Mouse (Mus musculus) heart, embryonic 14.5 days (tissue): ENCODE measurements around the gene Med27. TPM values are rescaled to one million over a fixed set of nuclear protein-coding genes. Genes with fewer than 3 reads are reported as not detected.

ENCODE experiments used
- ATAC-seq: fragments of 200-750 bp; cut with Nextera tagmentation; 2 replicates; pipeline ENCODE4 v1.8.0; 2017; ENCODE audit warnings: low read depth, moderate TSS enrichment; ENCODE audit not compliant: insufficient number of reproducible peaks, insufficient read depth, low FRiP score
- H3K27ac ChIP-seq, 2 experiments: fragments of 200-500 bp in 1 of 2; fragments of 300-500 bp in 1 of 2; sonication (generic) in 1 of 2; replicated peaks in 1 of 2; 2 replicates each; pipeline ENCODE4 v1.5.1; 2012 to 2014; ENCODE audit warnings: low read depth in 2 of 2, low read length in 2 of 2, control low read depth in 1 of 2, mild to moderate bottlenecking in 1 of 2, mixed read lengths in 1 of 2; ENCODE audit not compliant: control insufficient read depth in 1 of 2, insufficient read depth in 1 of 2
- H3K27me3 ChIP-seq: fragments of 300-500 bp; sonication (generic); 2 replicates; pipeline ENCODE4 v1.6.1; 2014; ENCODE audit warnings: mild to moderate bottlenecking, low read length, control low read depth; ENCODE audit not compliant: control insufficient read depth, insufficient read depth
- H3K36me3 ChIP-seq: fragments of 300-500 bp; sonication (generic); 2 replicates; pipeline ENCODE4 v1.6.1; 2014; ENCODE audit warnings: mild to moderate bottlenecking, control low read depth, low read length, mixed read lengths; ENCODE audit not compliant: control insufficient read depth, insufficient read depth
- H3K4me1 ChIP-seq, 2 experiments: fragments of 200-500 bp in 1 of 2; fragments of 300-500 bp in 1 of 2; sonication (generic) in 1 of 2; 2 replicates each; pipeline ENCODE4 v1.6.1; 2012 to 2014; ENCODE audit warnings: low read length in 2 of 2, control low read depth in 1 of 2, mixed read lengths in 1 of 2; ENCODE audit not compliant: control insufficient read depth in 2 of 2, insufficient read depth in 2 of 2
- H3K4me2 ChIP-seq: fragments of 300-500 bp; sonication (generic); 2 replicates; pipeline ENCODE4 v1.6.1; 2014; ENCODE audit warnings: mild to moderate bottlenecking, low read length
- H3K4me3 ChIP-seq, 2 experiments: fragments of 200-500 bp in 1 of 2; fragments of 300-500 bp in 1 of 2; sonication (generic) in 1 of 2; 2 replicates each; pipeline ENCODE4 v1.5.1; 2012 to 2014; ENCODE audit warnings: low read length in 2 of 2, mild to moderate bottlenecking in 2 of 2, control low read depth in 1 of 2, low read depth in 1 of 2, moderate library complexity in 1 of 2; ENCODE audit not compliant: control insufficient read depth in 1 of 2, insufficient read depth in 1 of 2
- H3K9ac ChIP-seq: fragments of 300-500 bp; sonication (generic); 2 replicates; pipeline ENCODE4 v1.6.1; 2014; ENCODE audit warnings: mild to moderate bottlenecking, low read length
- H3K9me3 ChIP-seq: fragments of 300-500 bp; sonication (generic); 2 replicates; pipeline ENCODE4 v1.6.1; 2016; ENCODE audit warnings: low read length, control low read depth; ENCODE audit not compliant: control insufficient read depth
- WGBS: fragments of 180-500 bp; shearing (Covaris S2); extraction: QIAGEN DNeasy Blood & Tissue Kit; methylation state at CpG from one replicate; pipeline ENCODE4 v1.1.7; 2014; 5-methylcytosine and 5-hydroxymethylcytosine counted together
- polyA plus RNA-seq: library from polyadenylated mRNA; unstranded; fragments of >200 nt; fragmentation: Nextera tagmentation; extraction: Ambion mirVana; gene quantifications from 2 replicates; pipeline ENCODE4 v1.2.1, GENCODE M21; 2014

Gene Med27
- polyA plus RNA-seq, 1 experiment from 2014 or later: 34.5 TPM

- no peaks in the 10 kb centered on the region for H3K9me3 ChIP-seq
- H3K9ac ChIP-seq: no peak overlapping the region
- ATAC-seq: no peak
- no peak overlapping the region for H3K4me2 ChIP-seq
- no peaks in the 10 kb centered on the region for H3K27me3 ChIP-seq
- peaks cover 21 to 30% of the 10 kb centered on the region in 2 experiments for H3K4me1 ChIP-seq
- 69% methylated on average over 5 of the region's 5 CpGs for WGBS
- H3K27ac ChIP-seq: no peak overlapping the region
- H3K4me3 ChIP-seq: no peak overlapping the region
- H3K36me3 ChIP-seq: no peaks in the 10 kb centered on the region
These were observed 90.5 kb downstream of the Med27 start for GRCm38 (mm10) chr2:29437111-29437510.

GRCm38 (mm10) chr2:29437861-29438529 is 91.4 kb downstream of the Med27 start:
- WGBS: 89% methylated on average over 4 of the region's 4 CpGs
- no peak for ATAC-seq
- no peak overlapping the region for H3K9ac ChIP-seq
- no peaks in the 10 kb centered on the region for H3K27me3 ChIP-seq
- H3K4me2 ChIP-seq: no peak overlapping the region
- no peak overlapping the region for H3K27ac ChIP-seq
- no peak overlapping the region for H3K4me3 ChIP-seq
- peaks cover 19 to 21% of the 10 kb centered on the region in 2 experiments for H3K4me1 ChIP-seq
- H3K9me3 ChIP-seq: no peaks in the 10 kb centered on the region
- H3K36me3 ChIP-seq: no peaks in the 10 kb centered on the region

GRCm38 (mm10) chr2:29438530-29438862 is 91.9 kb downstream of the Med27 start:
- no peaks in the 10 kb centered on the region for H3K9me3 ChIP-seq
- peaks cover 20 to 21% of the 10 kb centered on the region in 2 experiments for H3K4me1 ChIP-seq
- H3K27me3 ChIP-seq: no peaks in the 10 kb centered on the region
- H3K4me2 ChIP-seq: no peak overlapping the region
- WGBS: 62% methylated on average over 5 of the region's 5 CpGs
- H3K9ac ChIP-seq: no peak overlapping the region
- H3K27ac ChIP-seq: no peak overlapping the region
- no peaks in the 10 kb centered on the region for H3K36me3 ChIP-seq
- no peak overlapping the region for H3K4me3 ChIP-seq
- ATAC-seq: no peak

- H3K9ac ChIP-seq: no peak overlapping the region
- no peaks in the 10 kb centered on the region for H3K9me3 ChIP-seq
- H3K27me3 ChIP-seq: no peaks in the 10 kb centered on the region
- H3K36me3 ChIP-seq: no peaks in the 10 kb centered on the region
- no peak overlapping the region for H3K4me3 ChIP-seq
- no peak for ATAC-seq
- 64% methylated on average over 1 of the region's 1 CpGs for WGBS
- no peak overlapping the region for H3K27ac ChIP-seq
- no peak overlapping the region for H3K4me2 ChIP-seq
- peaks cover 21 to 22% of the 10 kb centered on the region in 2 experiments for H3K4me1 ChIP-seq
These were observed 92.4 kb downstream of the Med27 start for GRCm38 (mm10) chr2:29438986-29439385.

DNA sequence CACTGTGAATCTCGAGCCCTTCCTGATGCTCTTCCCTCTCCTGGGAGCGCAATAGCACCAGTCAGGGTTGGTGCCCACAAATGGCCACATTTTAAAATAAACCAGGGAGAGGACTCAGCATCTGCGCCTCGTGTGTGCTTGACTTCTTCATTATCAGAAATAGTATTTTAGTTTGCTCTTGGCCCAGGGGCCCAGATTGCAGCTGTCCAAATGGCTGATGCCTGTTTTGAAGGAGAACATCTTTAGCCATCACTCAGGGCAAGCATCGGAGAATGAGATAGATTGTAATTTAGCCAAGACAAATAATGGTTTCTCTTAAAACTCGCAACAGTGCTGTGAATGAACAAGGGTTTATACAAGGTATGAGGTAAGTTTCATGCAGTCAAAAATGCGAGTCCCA is 92.8 kb downstream of the Med27 start:
- H3K36me3 ChIP-seq: no peaks in the 10 kb centered on the region
- ATAC-seq: no peak
- no peaks in the 10 kb centered on the region for H3K27me3 ChIP-seq
- no peak overlapping the region for H3K4me2 ChIP-seq
- no peak overlapping the region for H3K4me3 ChIP-seq
- no peaks in the 10 kb centered on the region for H3K9me3 ChIP-seq
- H3K4me1 ChIP-seq: peaks cover 21 to 22% of the 10 kb centered on the region in 2 experiments
- H3K27ac ChIP-seq: no peak overlapping the region
- H3K9ac ChIP-seq: no peak overlapping the region
- WGBS: 62% methylated on average over 7 of the region's 7 CpGs

DNA sequence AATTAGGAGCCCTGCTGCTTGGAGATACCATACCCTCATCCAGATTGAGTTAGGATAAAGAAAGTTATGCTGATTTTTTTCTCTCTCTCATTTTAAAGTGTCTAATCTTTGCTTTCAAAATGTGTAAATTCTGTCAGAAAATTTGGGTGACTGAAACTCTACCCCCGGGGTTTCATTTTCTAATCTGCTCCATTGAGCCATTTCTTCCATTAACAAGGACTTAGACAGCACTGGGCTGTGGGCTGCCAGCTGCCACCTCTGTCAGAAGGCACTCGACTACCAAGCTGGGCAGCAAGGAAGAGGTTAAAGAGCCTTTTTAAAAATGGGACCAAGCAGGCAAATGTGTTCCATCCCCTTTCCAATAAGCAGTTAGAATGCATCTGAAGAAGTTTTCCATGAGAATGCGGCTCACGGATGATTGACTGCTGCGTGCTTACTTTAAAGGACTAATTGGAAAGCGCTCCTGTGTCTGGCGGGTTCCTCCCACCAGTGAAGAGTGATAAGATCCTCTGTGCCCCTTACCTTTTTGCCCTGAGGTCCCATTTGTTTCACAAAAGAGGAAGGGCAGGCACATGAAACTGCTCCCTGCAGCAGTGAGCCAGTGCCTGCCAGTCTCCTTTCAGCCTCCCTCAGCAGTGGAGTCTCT is 93.4 kb downstream of the Med27 start:
- WGBS: 61% methylated on average over 7 of the region's 7 CpGs
- H3K36me3 ChIP-seq: no peaks in the 10 kb centered on the region
- H3K4me2 ChIP-seq: no peak overlapping the region
- no peak for ATAC-seq
- H3K9ac ChIP-seq: no peak overlapping the region
- H3K27ac ChIP-seq: no peak overlapping the region
- H3K9me3 ChIP-seq: no peaks in the 10 kb centered on the region
- H3K4me3 ChIP-seq: no peak overlapping the region
- H3K27me3 ChIP-seq: no peaks in the 10 kb centered on the region
- peaks cover 21 to 22% of the 10 kb centered on the region in 2 experiments for H3K4me1 ChIP-seq

DNA sequence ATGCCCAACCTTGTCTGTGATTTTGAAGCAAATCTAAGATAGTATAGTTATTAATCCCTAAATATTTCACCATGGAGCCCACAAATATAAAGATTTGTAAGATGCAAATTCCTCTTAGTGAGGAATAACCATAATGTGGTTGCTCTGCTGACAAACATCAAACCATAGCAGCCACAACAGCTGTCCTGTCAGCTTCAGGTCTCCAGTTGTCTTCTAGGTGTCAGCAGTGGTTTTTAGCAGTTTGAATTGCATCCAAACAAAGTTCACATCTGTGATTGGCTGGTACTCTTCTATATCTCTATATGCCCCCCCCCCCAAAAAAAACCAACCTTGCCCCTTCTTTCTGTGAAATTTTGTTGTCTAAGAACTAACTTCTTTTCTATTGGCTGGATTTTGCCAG is 95.7 kb downstream of the Med27 start:
- Histone ChIP-seq H3K9me3 (no peaks in the 10 kb centered on the region), H3K27ac (no peak overlapping the region), H3K36me3 (no peaks in the 10 kb centered on the region), H3K4me3 (no peak overlapping the region), H3K4me1 (peaks cover 14 to 17% of the 10 kb centered on the region in 2 experiments), H3K27me3 (no peaks in the 10 kb centered on the region), H3K9ac (no peak overlapping the region), H3K4me2 (no peak overlapping the region)
- no peak for ATAC-seq
